Mouse (Mus musculus) CH12.LX (cell line): Measurements from ENCODE around the gene Exoc2. TPM values are rescaled to one million over a fixed set of nuclear protein-coding genes. Genes with fewer than 3 reads are reported as not detected.

Source experiments
- DNase-seq: peaks from one replicate; pipeline ENCODE4 v3.0.0-alpha.2; 2013; ENCODE audit errors: extremely low read depth
- H3K27ac ChIP-seq: 2 replicates; pipeline ENCODE4 v1.5.1; 2012; ENCODE audit warnings: low read depth, mild to moderate bottlenecking, control low read depth, moderate library complexity; ENCODE audit not compliant: insufficient read depth
- H3K27me3 ChIP-seq: replicated peaks from 2 replicates; pipeline ENCODE3; 2012; ENCODE audit warnings: inconsistent platforms
- H3K36me3 ChIP-seq, 2 experiments: replicated peaks in 1 of 2; 2 replicates each; pipeline versions ENCODE3 to v1.6.1; 2012; ENCODE audit warnings: inconsistent platforms in 1 of 2, low read length in 1 of 2, mild to moderate bottlenecking in 1 of 2, mixed read lengths in 1 of 2, moderate library complexity in 1 of 2; ENCODE audit not compliant: control insufficient read depth in 1 of 2, insufficient read depth in 1 of 2
- H3K4me1 ChIP-seq, 2 experiments: 2 replicates each; pipeline ENCODE4 v1.6.1; 2012; ENCODE audit warnings: inconsistent platforms in 1 of 2, moderate library complexity in 1 of 2; ENCODE audit not compliant: insufficient read depth in 2 of 2, control insufficient read depth in 1 of 2
- H3K4me2 ChIP-seq: 2 replicates; pipeline ENCODE4 v1.6.1; 2012; ENCODE audit warnings: low read depth, mild to moderate bottlenecking, control low read depth; ENCODE audit not compliant: poor library complexity, insufficient read depth, severe bottlenecking
- H3K4me3 ChIP-seq, 3 experiments: fragments of 150-350 bp in 1 of 3; sonication (generic) in 1 of 3; replicated peaks in 1 of 3; 2 replicates each; pipeline versions ENCODE3 to v1.5.1; 2011 to 2012; ENCODE audit warnings: low read depth in 2 of 3, low read length in 2 of 3, mild to moderate bottlenecking in 2 of 3, moderate library complexity in 2 of 3, control low read depth in 1 of 3, improper control_type of control experiment in 1 of 3, inconsistent platforms in 1 of 3, mixed read lengths in 1 of 3; ENCODE audit not compliant: poor library complexity in 1 of 3
- H3K79me2 ChIP-seq: replicated peaks from 2 replicates; pipeline ENCODE4 v1.6.1; 2012; ENCODE audit warnings: mild to moderate bottlenecking, moderate library complexity; ENCODE audit not compliant: control insufficient read depth, poor library complexity, insufficient read depth, severe bottlenecking; ENCODE audit errors: extremely low read depth
- H3K9ac ChIP-seq: 2 replicates; pipeline ENCODE4 v1.6.1; 2012; ENCODE audit warnings: low read depth, mild to moderate bottlenecking, control low read depth, moderate library complexity; ENCODE audit not compliant: insufficient read depth
- H3K9me3 ChIP-seq: replicated peaks from 2 replicates; pipeline ENCODE3; 2012; ENCODE audit warnings: low read length, inconsistent platforms, mixed read lengths
- BHLHE40 ChIP-seq: IDR thresholded peaks from 2 replicates; pipeline ENCODE4 v1.6.1; 2011; ENCODE audit warnings: mild to moderate bottlenecking, low read depth, low read length, improper control_type of control experiment
- CHD1 ChIP-seq: IDR thresholded peaks from 2 replicates; pipeline ENCODE4 v1.6.1; 2012; ENCODE audit warnings: low read depth, low read length, improper control_type of control experiment, inconsistent platforms
- CTCF ChIP-seq, 2 experiments: IDR thresholded peaks in 1 of 2; conservative IDR thresholded peaks in 1 of 2; 2 replicates each; pipeline ENCODE4 v1.5.1; 2011 to 2012; ENCODE audit warnings: low read depth in 2 of 2, low read length in 2 of 2, improper control_type of control experiment in 1 of 2, inconsistent platforms in 1 of 2, mild to moderate bottlenecking in 1 of 2, moderate library complexity in 1 of 2
- E2F4 ChIP-seq: IDR thresholded peaks from 2 replicates; pipeline ENCODE4 v1.6.1; 2011; ENCODE audit warnings: low read depth, low read length, improper control_type of control experiment; ENCODE audit not compliant: insufficient replicate concordance
- EP300 ChIP-seq: IDR thresholded peaks from 2 replicates; pipeline ENCODE4 v1.6.1; 2011; ENCODE audit warnings: low read length, improper control_type of control experiment
- GABPA ChIP-seq: IDR thresholded peaks from 2 replicates; pipeline ENCODE4 v1.6.1; 2012; ENCODE audit warnings: low read depth, low read length, improper control_type of control experiment, inconsistent platforms; ENCODE audit not compliant: insufficient replicate concordance
- IRF4 ChIP-seq: IDR thresholded peaks from 2 replicates; pipeline ENCODE4 v1.6.1; 2014; ENCODE audit warnings: low read depth, mild to moderate bottlenecking, inconsistent platforms, low read length, improper control_type of control experiment
- JUND ChIP-seq: conservative IDR thresholded peaks from 2 replicates; pipeline ENCODE4 v1.6.1; 2011; ENCODE audit warnings: low read depth, low read length, improper control_type of control experiment
- MAFK ChIP-seq: IDR thresholded peaks from 2 replicates; pipeline ENCODE4 v1.6.1; 2011; ENCODE audit warnings: low read length, improper control_type of control experiment; ENCODE audit not compliant: insufficient replicate concordance
- MEF2A ChIP-seq: IDR thresholded peaks from 2 replicates; pipeline ENCODE4 v1.6.1; 2014; ENCODE audit warnings: low read depth, mild to moderate bottlenecking, inconsistent platforms, low read length, improper control_type of control experiment, borderline replicate concordance
- MXI1 ChIP-seq: IDR thresholded peaks from 2 replicates; pipeline ENCODE4 v1.6.1; 2011; ENCODE audit warnings: mild to moderate bottlenecking, low read depth, low read length, improper control_type of control experiment
- MYC ChIP-seq: IDR thresholded peaks from 2 replicates; pipeline ENCODE4 v1.6.1; 2011; ENCODE audit warnings: low read depth, mild to moderate bottlenecking, improper control_type of control experiment, low read length
- PAX5 ChIP-seq: IDR thresholded peaks from 2 replicates; pipeline ENCODE4 v1.6.1; 2012; ENCODE audit warnings: low read length, inconsistent platforms, mixed read lengths
- POLR2AphosphoS2 ChIP-seq: IDR thresholded peaks from 2 replicates; pipeline ENCODE4 v1.6.1; 2011; ENCODE audit warnings: low read depth, low read length, improper control_type of control experiment
- RAD21 ChIP-seq: IDR thresholded peaks from 2 replicates; pipeline ENCODE4 v1.6.1; 2011; ENCODE audit warnings: low read depth, mild to moderate bottlenecking, low read length, improper control_type of control experiment, moderate library complexity
- RCOR1 ChIP-seq: conservative IDR thresholded peaks from 2 replicates; pipeline ENCODE4 v1.6.1; 2012; ENCODE audit warnings: low read depth, mild to moderate bottlenecking, inconsistent platforms, low read length, improper control_type of control experiment
- SIN3A ChIP-seq: IDR thresholded peaks from 2 replicates; pipeline ENCODE4 v1.6.1; 2012; ENCODE audit warnings: low read length, improper control_type of control experiment, inconsistent platforms
- USF1 ChIP-seq: IDR thresholded peaks from 2 replicates; pipeline ENCODE4 v1.6.1; 2014; ENCODE audit warnings: low read depth, mild to moderate bottlenecking, inconsistent platforms, low read length, improper control_type of control experiment
- ZMIZ1 ChIP-seq: IDR thresholded peaks from 2 replicates; pipeline ENCODE4 v1.6.1; 2012; ENCODE audit warnings: low read depth, mild to moderate bottlenecking, inconsistent platforms, low read length, improper control_type of control experiment
- ZNF384 ChIP-seq: IDR thresholded peaks from 2 replicates; pipeline ENCODE4 v1.6.1; 2012; ENCODE audit warnings: low read depth, low read length, improper control_type of control experiment, inconsistent platforms
- dilution Hi-C: fragments of 300-500 bp; cut with MboI; formaldehyde crosslinking; loops from 2 replicates; pipeline ENCODE4 v1.14.3; 2020; ENCODE audit warnings: low sequenced_read_pairs; ENCODE audit not compliant: extremely low pct_unique_long_range_greater_than_20kb, extremely low pct_ligation_motif_present
- in situ Hi-C: fragments of 300-500 bp; cut with MboI; formaldehyde crosslinking; loops from 3 replicates; pipeline ENCODE4 v1.14.3; 2019; ENCODE audit warnings: low sequenced_read_pairs, low pct_ligation_motif_present, low pct_unique_long_range_greater_than_20kb, mixed read lengths
- polyA plus RNA-seq: library from polyadenylated mRNA; unstranded; fragments of >175 nt; gene quantifications from 2 replicates; pipeline ENCODE4 v1.2.1, GENCODE M21; 2012; ENCODE audit warnings: low read depth; ENCODE audit not compliant: insufficient read length
- total RNA-seq, 2 experiments: library from RNA; depleted of rRNA; stranded (reverse); fragments of 300-350 nt in 1 of 2; fragments of >200 nt in 1 of 2; gene quantifications; 2 replicates each; pipeline ENCODE4 v1.2.3; 2012 to 2014

Exoc2 gene
- total and polyA plus RNA-seq, 3 experiments, result 21.1 to 33.0 (median 29.7) TPM

DNA sequence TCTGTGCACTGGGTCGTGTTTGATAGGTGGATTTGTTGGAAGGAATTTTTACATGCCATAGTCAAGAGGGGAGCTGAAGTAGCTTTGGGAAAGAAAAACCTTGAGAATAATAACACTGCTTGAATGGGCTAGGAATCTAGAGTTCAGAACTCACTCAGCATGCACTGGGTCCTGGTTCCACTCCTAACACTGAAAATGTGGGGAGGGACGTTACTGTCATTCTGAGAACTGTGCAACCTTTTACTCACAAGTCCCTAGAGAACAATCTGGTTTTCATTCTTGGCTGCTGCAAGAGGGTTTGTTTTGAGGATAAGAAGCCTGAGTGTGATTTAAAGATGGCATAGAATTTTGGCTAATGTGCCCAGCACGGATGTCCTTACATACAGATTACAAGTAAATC, 49.8 kb upstream of the Exoc2 start:
- Histone ChIP-seq H3K4me1 (peaks cover 5 to 33% of the 10 kb centered on the region in 2 experiments; a peak in 3 of 4 replicates), H3K9ac (no peak overlapping the region), H3K79me2 (no peaks in the 10 kb centered on the region), H3K9me3 (no peaks in the 10 kb centered on the region), H3K27me3 (no peaks in the 10 kb centered on the region), H3K4me3 (no peak overlapping the region), H3K36me3 (no peaks in the 10 kb centered on the region), H3K27ac (no peak overlapping the region), H3K4me2 (no peak overlapping the region)
- in situ Hi-C loops (no loop called here), dilution Hi-C loops (no loop called here)
- DNase-seq, result peak; percentile 43
- TF ChIP-seq JUND, result peak; percentile 51; the same call in 1 of the 2 replicates
- TF ChIP-seq IRF4, result peak; percentile 73
- TF ChIP-seq EP300, result peak; percentile 69; the same call in 1 of the 2 replicates
- peak; percentile 11; the same call in 1 of the 2 replicates for TF ChIP-seq BHLHE40
- no peak for TF ChIP-seq MAFK

DNA sequence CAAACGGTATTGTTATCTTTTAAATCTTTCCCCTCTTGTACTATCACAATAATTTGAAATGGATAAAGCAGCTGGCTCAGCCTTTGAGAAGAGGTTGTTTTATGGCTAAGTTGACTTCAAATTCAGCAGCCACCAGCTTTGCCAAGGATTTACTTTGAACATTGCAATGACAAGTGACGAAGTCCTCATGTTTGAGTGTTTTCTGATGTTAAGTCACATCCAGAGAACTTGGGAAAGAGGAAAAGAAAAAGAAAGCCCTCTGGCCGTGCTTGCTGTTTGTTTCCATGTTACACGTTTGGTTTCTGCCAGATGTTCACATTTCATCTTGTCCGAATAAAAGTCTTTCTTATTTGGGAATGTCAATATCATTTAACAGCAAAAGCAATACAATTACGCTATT, 48.0 kb upstream of the Exoc2 start:
- Histone ChIP-seq H3K27me3 (no peaks in the 10 kb centered on the region), H3K4me1 (peaks cover 5 to 36% of the 10 kb centered on the region in 2 experiments; a peak in 3 of 4 replicates), H3K4me2 (no peak overlapping the region), H3K36me3 (no peaks in the 10 kb centered on the region), H3K4me3 (no peak overlapping the region), H3K27ac (no peak overlapping the region), H3K79me2 (no peaks in the 10 kb centered on the region), H3K9ac (no peak overlapping the region), H3K9me3 (no peaks in the 10 kb centered on the region)
- DNase-seq, result no peak
- in situ Hi-C loops (no loop called here), dilution Hi-C loops (no loop called here)
- TF ChIP-seq CTCF (conservative IDR thresholded peaks at IDR 0.05 in 1 of 2, IDR thresholded peaks at IDR 0.05 in 1 of 2; ENCODE audit: low read depth in 2 of 2, low read length in 2 of 2) (no peak), BHLHE40 (no peak), MAFK (no peak), MEF2A (no peak), RAD21 (no peak), USF1 (no peak), MYC (no peak), POLR2AphosphoS2 (no peak), GABPA (no peak), PAX5 (no peak), E2F4 (no peak), ZNF384 (no peak), MXI1 (no peak), CHD1 (no peak), SIN3A (no peak), EP300 (no peak), RCOR1 (no peak), ZMIZ1 (no peak)
